Mouse (Mus musculus): ENCODE results near the gene Rapgef2. TPM values are rescaled to one million over a fixed set of nuclear protein-coding genes. Genes with fewer than 3 reads are reported as not detected.

Gene Rapgef2
- total RNA-seq, 2 experiments from 2014 or later, result 149 to 153 TPM

GRCm38 (mm10) chr3:79206524-79206923 lies 79.8 kb downstream of the Rapgef2 start:
- DNase-seq (ENCODE audit: extremely low spot score in 1 of 2, low spot score in 1 of 2), result no peak

- DNase-seq (ENCODE audit: extremely low spot score in 1 of 2, low spot score in 1 of 2), result no peak
Observed at GRCm38 (mm10) chr3:79205981-79206380, 80.3 kb downstream of the Rapgef2 start.

- DNase-seq (ENCODE audit: extremely low spot score in 1 of 2, low spot score in 1 of 2), result peak in 1 of 2 experiments; percentile 9
Observed at GRCm38 (mm10) chr3:79205112-79205511, 81.2 kb downstream of the Rapgef2 start.

- DNase-seq (ENCODE audit: extremely low spot score in 1 of 2, low spot score in 1 of 2), result peak in 1 of 2 experiments; percentile 4
Observed at GRCm38 (mm10) chr3:79204261-79204660, 82.1 kb downstream of the Rapgef2 start.

GRCm38 (mm10) chr3:79203821-79204220 lies 82.5 kb downstream of the Rapgef2 start:
- peak in 1 of 2 experiments; percentile 1 for DNase-seq (ENCODE audit: extremely low spot score in 1 of 2, low spot score in 1 of 2)

GRCm38 (mm10) chr3:79203178-79203577 lies 83.1 kb downstream of the Rapgef2 start:
- peak in 1 of 2 experiments; percentile 65 for DNase-seq (ENCODE audit: extremely low spot score in 1 of 2, low spot score in 1 of 2)

- DNase-seq (ENCODE audit: extremely low spot score in 1 of 2, low spot score in 1 of 2), result peak; percentile 53 to 79
Observed at GRCm38 (mm10) chr3:79202275-79203153, 83.8 kb downstream of the Rapgef2 start.

- DNase-seq (ENCODE audit: extremely low spot score in 1 of 2, low spot score in 1 of 2), result peak in 1 of 2 experiments; percentile 47
Observed at GRCm38 (mm10) chr3:79196708-79197437, 89.4 kb downstream of the Rapgef2 start.

- no peak for DNase-seq (ENCODE audit: extremely low spot score in 1 of 2, low spot score in 1 of 2)
Observed at GRCm38 (mm10) chr3:79195280-79195679, 91.0 kb downstream of the Rapgef2 start.

GRCm38 (mm10) chr3:79194111-79194793 lies 92.1 kb downstream of the Rapgef2 start:
- no peak for DNase-seq (ENCODE audit: extremely low spot score in 1 of 2, low spot score in 1 of 2)

- no peak for DNase-seq (ENCODE audit: extremely low spot score in 1 of 2, low spot score in 1 of 2)
Observed at GRCm38 (mm10) chr3:79193001-79193400, 93.3 kb downstream of the Rapgef2 start.

GRCm38 (mm10) chr3:79191981-79192380 lies 94.3 kb downstream of the Rapgef2 start:
- DNase-seq (ENCODE audit: extremely low spot score in 1 of 2, low spot score in 1 of 2), result peak in 1 of 2 experiments; percentile 2

GRCm38 (mm10) chr3:79191471-79191870 lies 94.8 kb downstream of the Rapgef2 start:
- DNase-seq (ENCODE audit: extremely low spot score in 1 of 2, low spot score in 1 of 2), result no peak

GRCm38 (mm10) chr3:79190377-79190776 lies 95.9 kb downstream of the Rapgef2 start:
- peak in 1 of 2 experiments; percentile 3 for DNase-seq (ENCODE audit: extremely low spot score in 1 of 2, low spot score in 1 of 2)

GRCm38 (mm10) chr3:79187912-79188311 lies 98.4 kb downstream of the Rapgef2 start:
- DNase-seq (ENCODE audit: extremely low spot score in 1 of 2, low spot score in 1 of 2), result no peak

GRCm38 (mm10) chr3:79182290-79182689 lies 104.0 kb downstream of the Rapgef2 start:
- peak in 1 of 2 experiments; percentile 1 for DNase-seq (ENCODE audit: extremely low spot score in 1 of 2, low spot score in 1 of 2)

GRCm38 (mm10) chr3:79181248-79181991 lies 104.9 kb downstream of the Rapgef2 start:
- DNase-seq (ENCODE audit: extremely low spot score in 1 of 2, low spot score in 1 of 2), result peak in 1 of 2 experiments; percentile 8

GRCm38 (mm10) chr3:79180086-79180485 lies 106.2 kb downstream of the Rapgef2 start:
- DNase-seq (ENCODE audit: extremely low spot score in 1 of 2, low spot score in 1 of 2), result peak in 1 of 2 experiments; percentile 5

GRCm38 (mm10) chr3:79179499-79180053 lies 106.7 kb downstream of the Rapgef2 start:
- DNase-seq (ENCODE audit: extremely low spot score in 1 of 2, low spot score in 1 of 2), result peak in 1 of 2 experiments; percentile 6

- peak; percentile 2 to 5 for DNase-seq (ENCODE audit: extremely low spot score in 1 of 2, low spot score in 1 of 2)
Observed at GRCm38 (mm10) chr3:79178708-79179107, 107.6 kb downstream of the Rapgef2 start.

Data from layer of hippocampus, postnatal 25 days (tissue).